Mouse (Mus musculus) kidney, postnatal 10 days (tissue): ENCODE measurements at regions not wholly inside any gene's neighbourhood (a gene's known extent, or its start where the extent isn't known, plus 50 kb on each side); places are given as distances from the start of the nearest gene placed in this dataset.

Source experiments
- DNase-seq: peaks from one replicate; pipeline ENCODE4 v3.0.0; 2021; ENCODE audit warnings: mixed read lengths

GRCm38 (mm10) chr14:15524245-15525033 is 85.7 kb upstream of the Lrrc3b start:
- peak; percentile 5 for DNase-seq

- DNase-seq, result no peak
These were observed 61.8 kb upstream of the Lrrc3b start for GRCm38 (mm10) chr14:15500600-15500999.
